Mouse (Mus musculus): ENCODE measurements around the gene Pi4kb. TPM values are rescaled to one million over a fixed set of nuclear protein-coding genes. Genes with fewer than 3 reads are reported as not detected.
"Not testable (repeated sequence)": the region's sequence is repeated elsewhere in the genome, so short reads cannot be mapped to it uniquely, and the experiment has no call there.

The Pi4kb gene
- polyA plus RNA-seq, 1 experiment from 2014 or later: 17.6 TPM

DNA sequence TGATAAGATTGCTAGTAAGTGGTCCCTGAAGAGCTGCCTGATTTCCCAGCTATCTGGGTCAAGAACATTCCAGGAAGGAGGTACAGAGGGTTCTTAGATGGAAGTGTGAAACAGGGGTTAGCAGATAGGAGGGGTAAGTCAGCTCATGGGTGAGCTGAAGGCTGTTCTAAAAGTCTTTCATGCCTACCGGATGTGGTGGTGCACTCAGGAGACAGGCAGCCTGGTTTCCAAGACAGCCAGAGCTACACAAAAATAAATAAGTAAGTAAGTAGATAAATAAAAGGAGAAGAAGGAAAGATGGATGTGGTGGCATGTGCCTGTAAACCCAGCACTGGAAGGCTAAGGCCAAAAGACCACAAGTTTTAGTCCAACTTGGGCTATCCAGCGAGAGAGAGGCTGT lies 44.2 kb downstream of the Pi4kb start:
- Histone ChIP-seq H3K9me3 (no peaks in the 10 kb centered on the region), H3K9ac (no peak overlapping the region), H3K4me3 (no peak overlapping the region), H3K4me1 (peaks cover 13% of the 10 kb centered on the region), H3K4me2 (no peak overlapping the region), H3K36me3 (peaks cover 4% of the 10 kb centered on the region; the same call in 1 of the 2 replicates), H3K27ac (replicated peaks) (no peak overlapping the region), H3K27me3 (replicated peaks) (no peaks in the 10 kb centered on the region)
- 61% methylated on average over 2 of the region's 2 CpGs for WGBS
- no peak for ATAC-seq (ENCODE audit: extremely low read depth, insufficient number of reproducible peaks, low FRiP score, low TSS enrichment)

DNA sequence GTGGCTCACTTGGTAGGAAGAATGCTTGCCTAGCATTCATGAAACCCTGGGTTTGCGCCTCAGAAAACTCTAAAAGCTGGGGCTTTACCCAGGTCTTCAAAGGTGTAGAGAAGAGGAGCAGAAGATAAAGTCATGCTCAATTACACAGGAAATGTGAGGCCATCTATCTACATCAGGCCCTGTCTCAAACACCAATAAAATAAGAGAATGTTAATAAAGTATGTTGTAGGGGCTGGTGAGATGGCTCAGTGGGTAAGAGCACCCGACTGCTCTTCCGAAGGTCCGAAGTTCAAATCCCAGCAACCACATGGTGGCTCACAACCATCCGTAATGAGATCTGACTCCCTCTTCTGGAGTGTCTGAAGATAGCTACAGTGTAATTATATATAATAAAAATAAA lies 46.4 kb downstream of the Pi4kb start:
- ATAC-seq (ENCODE audit: extremely low read depth, insufficient number of reproducible peaks, low FRiP score, low TSS enrichment); H3K27me3 ChIP-seq (replicated peaks); H3K4me2 ChIP-seq; H3K36me3 ChIP-seq; H3K9ac ChIP-seq; H3K27ac ChIP-seq (replicated peaks); H3K9me3 ChIP-seq; H3K4me3 ChIP-seq: not testable (repeated sequence)
- 86% methylated on average over 5 of the region's 5 CpGs for WGBS
- H3K4me1 ChIP-seq: peaks cover 27% of the 10 kb centered on the region

DNA sequence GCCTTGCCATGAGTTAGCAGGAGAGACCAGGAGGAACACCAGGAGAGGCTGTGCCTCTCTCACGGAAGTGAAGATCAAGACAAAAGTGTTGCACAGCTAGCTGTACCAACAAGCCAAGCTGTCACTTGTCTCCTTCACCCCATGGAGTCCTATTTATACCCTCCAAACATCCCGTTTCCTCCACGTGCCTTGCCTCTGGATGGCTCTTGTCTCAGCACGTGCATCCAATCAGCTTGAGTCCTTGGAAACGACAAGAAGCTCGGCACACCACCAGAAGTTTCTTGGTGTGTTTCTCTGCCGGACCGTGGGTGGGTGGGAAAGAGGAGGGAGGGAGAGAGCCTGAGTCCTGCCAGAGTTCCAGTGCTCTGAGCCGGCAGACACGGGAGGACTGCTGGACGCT lies 50.0 kb downstream of the Pi4kb start:
- peaks cover 7% of the 10 kb centered on the region; the same call in 1 of the 2 replicates for H3K36me3 ChIP-seq
- peak overlapping the region; percentile 84 for H3K27ac ChIP-seq (replicated peaks)
- no peaks in the 10 kb centered on the region for H3K9me3 ChIP-seq
- no peak for ATAC-seq (ENCODE audit: extremely low read depth, insufficient number of reproducible peaks, low FRiP score, low TSS enrichment)
- peak overlapping the region; percentile 40 for H3K4me3 ChIP-seq
- H3K9ac ChIP-seq: peak overlapping the region; percentile 70
- WGBS: 10% methylated on average over 11 of the region's 11 CpGs
- peak overlapping the region; percentile 71 for H3K4me2 ChIP-seq
- peaks cover 35% of the 10 kb centered on the region for H3K4me1 ChIP-seq
- no peaks in the 10 kb centered on the region for H3K27me3 ChIP-seq (replicated peaks)

DNA sequence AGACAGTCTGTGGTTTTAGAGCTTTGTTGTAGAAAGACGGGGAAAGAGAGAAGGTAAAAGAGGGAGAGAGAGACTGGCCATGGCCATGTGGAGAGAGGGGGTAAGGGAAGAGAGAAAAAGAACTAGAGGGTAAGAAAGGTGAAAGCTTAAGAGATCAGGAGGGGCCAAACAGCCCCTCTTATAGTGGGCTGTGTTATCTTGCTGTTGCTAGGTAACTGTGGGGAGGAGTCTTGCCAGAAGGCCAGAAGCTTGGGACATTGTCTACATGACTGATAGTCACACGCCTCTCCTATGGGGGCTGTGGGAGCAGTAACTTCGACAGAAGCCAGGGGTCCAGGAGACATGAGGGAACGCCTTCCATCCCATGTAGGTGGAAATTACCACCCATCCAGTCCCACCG lies 50.7 kb downstream of the Pi4kb start:
- peaks cover 10% of the 10 kb centered on the region for H3K36me3 ChIP-seq
- no peaks in the 10 kb centered on the region for H3K27me3 ChIP-seq (replicated peaks)
- no peak for ATAC-seq (ENCODE audit: extremely low read depth, insufficient number of reproducible peaks, low FRiP score, low TSS enrichment)
- no peaks in the 10 kb centered on the region for H3K9me3 ChIP-seq
- peak overlapping the region; percentile 40 for H3K4me3 ChIP-seq
- H3K4me1 ChIP-seq: peaks cover 35% of the 10 kb centered on the region
- peak overlapping the region; percentile 84 for H3K27ac ChIP-seq (replicated peaks)
- WGBS: 24% methylated on average over 5 of the region's 5 CpGs
- peak overlapping the region; percentile 71 for H3K4me2 ChIP-seq
- peak overlapping the region; percentile 70 for H3K9ac ChIP-seq

DNA sequence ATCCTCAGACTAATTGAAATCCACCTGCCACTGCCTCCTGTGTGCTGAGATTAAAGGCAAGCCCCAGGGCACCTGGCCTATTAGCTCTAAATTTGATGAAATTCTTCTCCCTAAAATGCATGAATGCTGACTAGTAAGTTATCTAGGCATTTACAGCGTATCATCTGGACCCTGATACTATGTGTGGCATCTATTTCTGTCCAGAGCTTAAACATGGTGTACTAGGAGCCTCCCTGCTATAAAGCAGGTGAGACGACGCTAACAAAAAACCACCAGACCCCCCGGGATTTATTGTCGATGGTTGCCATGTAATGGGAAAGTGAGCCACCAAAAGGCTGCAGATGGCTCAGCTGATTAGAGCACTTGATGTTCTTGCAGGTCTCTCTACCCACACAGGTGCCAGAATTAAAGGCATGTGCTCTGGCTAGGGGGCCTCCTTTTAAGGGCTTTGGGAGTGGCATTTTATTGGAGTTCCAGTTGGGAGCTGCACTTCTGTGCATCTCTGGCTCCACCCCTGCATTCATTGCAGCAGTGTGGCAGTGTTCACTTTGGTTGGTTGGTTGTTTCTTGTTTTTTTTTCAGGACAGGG lies 52.6 kb downstream of the Pi4kb start:
- H3K36me3 ChIP-seq: peaks cover 29% of the 10 kb centered on the region
- no peak for ATAC-seq (ENCODE audit: extremely low read depth, insufficient number of reproducible peaks, low FRiP score, low TSS enrichment)
- no peaks in the 10 kb centered on the region for H3K9me3 ChIP-seq
- H3K27me3 ChIP-seq (replicated peaks): no peaks in the 10 kb centered on the region
- no peak overlapping the region for H3K9ac ChIP-seq
- H3K27ac ChIP-seq (replicated peaks): no peak overlapping the region
- peaks cover 35% of the 10 kb centered on the region for H3K4me1 ChIP-seq
- H3K4me3 ChIP-seq: no peak overlapping the region
- no peak overlapping the region for H3K4me2 ChIP-seq
- WGBS: 58% methylated on average over 5 of the region's 5 CpGs

DNA sequence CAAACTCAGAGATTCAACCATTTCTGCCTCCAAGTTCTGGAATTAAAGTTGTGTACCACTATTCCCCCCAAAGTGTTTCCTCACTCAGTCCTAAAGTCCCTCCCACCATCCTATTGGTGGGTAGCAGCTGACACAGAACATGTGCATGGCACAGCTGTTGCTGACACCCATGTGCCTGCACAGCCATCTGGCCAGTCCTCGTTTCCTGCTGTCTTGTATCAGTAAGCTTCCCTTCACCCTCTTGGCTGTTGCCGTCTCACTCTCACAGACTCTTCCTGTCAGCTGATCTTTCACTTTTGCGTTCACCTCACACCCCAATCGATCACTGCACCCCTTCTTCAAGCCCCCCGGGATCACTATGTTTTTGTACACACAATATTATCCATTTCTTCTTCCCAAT lies 53.2 kb downstream of the Pi4kb start:
- Histone ChIP-seq H3K36me3 (peaks cover 35% of the 10 kb centered on the region), H3K9ac (peak overlapping the region; percentile 33; the same call in 1 of the 2 replicates), H3K27ac (replicated peaks) (0 out of 2 replicates have a peak overlapping the region, but pooled peaks have one; percentile 8), H3K4me2 (no peak overlapping the region), H3K27me3 (replicated peaks) (no peaks in the 10 kb centered on the region), H3K4me1 (peaks cover 35% of the 10 kb centered on the region), H3K9me3 (no peaks in the 10 kb centered on the region), H3K4me3 (no peak overlapping the region)
- ATAC-seq (ENCODE audit: extremely low read depth, insufficient number of reproducible peaks, low FRiP score, low TSS enrichment): no peak
- 43% methylated on average over 5 of the region's 5 CpGs for WGBS

DNA sequence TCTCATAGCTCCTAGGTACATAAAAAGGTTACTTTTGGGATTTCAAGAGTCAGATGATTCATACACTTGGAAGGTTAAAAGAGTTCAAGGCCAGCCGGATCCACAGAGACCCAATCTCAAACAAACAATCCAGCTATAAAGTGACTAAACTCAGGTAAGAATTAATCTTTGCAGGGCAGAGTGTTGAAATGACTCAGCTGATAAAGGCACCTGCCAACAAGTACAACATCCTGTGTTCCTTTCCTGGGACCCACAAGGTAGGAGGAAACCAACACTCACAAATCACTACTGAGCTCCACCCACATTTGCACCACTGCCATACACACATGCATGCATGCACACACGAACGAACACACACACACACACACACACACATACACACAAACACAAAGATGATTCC lies 54.1 kb downstream of the Pi4kb start:
- H3K36me3 ChIP-seq: peaks cover 44% of the 10 kb centered on the region
- H3K4me2 ChIP-seq: no peak overlapping the region
- ATAC-seq (ENCODE audit: extremely low read depth, insufficient number of reproducible peaks, low FRiP score, low TSS enrichment): no peak
- no peak overlapping the region for H3K9ac ChIP-seq
- H3K27ac ChIP-seq (replicated peaks): no peak overlapping the region
- H3K4me1 ChIP-seq: peaks cover 35% of the 10 kb centered on the region
- H3K4me3 ChIP-seq: no peak overlapping the region
- no peaks in the 10 kb centered on the region for H3K27me3 ChIP-seq (replicated peaks)
- no peaks in the 10 kb centered on the region for H3K9me3 ChIP-seq
- 84% methylated on average over 3 of the region's 3 CpGs for WGBS

DNA sequence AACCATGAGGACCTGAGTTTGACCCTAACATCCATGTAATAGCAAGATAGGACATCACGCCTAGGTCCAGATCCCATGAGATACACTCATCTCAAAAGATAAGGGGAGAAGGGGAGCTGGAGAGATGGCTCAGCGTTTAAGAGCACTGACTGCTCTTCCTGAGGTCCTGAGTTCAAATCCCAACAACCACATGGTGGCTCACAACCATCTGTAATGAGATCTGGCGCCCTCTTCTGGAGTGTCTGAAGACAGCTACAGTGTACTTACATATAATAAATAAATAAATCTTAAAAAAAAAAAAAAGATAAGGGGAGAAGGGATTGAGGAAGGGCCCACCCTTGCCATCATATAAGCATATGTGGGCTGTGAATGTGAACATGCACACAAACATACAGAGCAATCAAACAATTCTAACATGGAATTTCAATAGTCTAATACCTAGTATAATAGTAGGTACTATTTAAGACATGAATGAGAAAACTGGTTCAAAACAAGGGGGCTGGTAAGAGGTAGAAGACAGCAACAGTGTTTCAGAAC lies 54.8 kb downstream of the Pi4kb start:
- 60% methylated on average over 3 of the region's 3 CpGs for WGBS

DNA sequence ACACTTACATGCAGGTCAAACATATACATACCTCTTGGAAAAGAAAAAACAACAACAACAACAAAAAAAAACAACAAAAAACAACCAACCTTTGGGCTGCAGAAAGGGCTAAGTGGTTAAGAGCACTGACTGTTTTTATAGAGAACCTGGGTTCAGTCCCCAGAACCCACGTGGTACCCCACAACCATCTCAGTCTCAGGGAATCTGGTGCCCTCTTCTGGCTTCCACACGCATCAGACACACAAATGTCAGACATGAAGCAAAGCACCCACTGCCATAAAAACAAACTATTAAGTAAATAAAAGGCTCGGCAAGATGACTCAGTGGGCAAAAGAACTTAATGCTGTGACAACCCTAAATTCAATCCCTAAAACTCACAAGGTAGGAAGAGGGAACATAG lies 55.4 kb downstream of the Pi4kb start:
- no peak overlapping the region for H3K9ac ChIP-seq
- peaks cover 25% of the 10 kb centered on the region for H3K4me1 ChIP-seq
- H3K27ac ChIP-seq (replicated peaks): no peak overlapping the region
- H3K4me3 ChIP-seq: no peak overlapping the region
- no peak for ATAC-seq (ENCODE audit: extremely low read depth, insufficient number of reproducible peaks, low FRiP score, low TSS enrichment)
- peaks cover 57% of the 10 kb centered on the region for H3K36me3 ChIP-seq
- no peaks in the 10 kb centered on the region for H3K9me3 ChIP-seq
- 64% methylated on average over 3 of the region's 3 CpGs for WGBS
- H3K4me2 ChIP-seq: no peak overlapping the region
- H3K27me3 ChIP-seq (replicated peaks): no peaks in the 10 kb centered on the region

More for the DNA sequence above, 54.8 kb downstream of the Pi4kb start:
- H3K9ac ChIP-seq; H3K4me2 ChIP-seq; ATAC-seq (ENCODE audit: extremely low read depth, insufficient number of reproducible peaks, low FRiP score, low TSS enrichment); H3K27ac ChIP-seq (replicated peaks); H3K27me3 ChIP-seq (replicated peaks); H3K4me3 ChIP-seq; H3K9me3 ChIP-seq: not testable (repeated sequence)
- Histone ChIP-seq H3K4me1 (peaks cover 31% of the 10 kb centered on the region), H3K36me3 (peaks cover 51% of the 10 kb centered on the region)

DNA sequence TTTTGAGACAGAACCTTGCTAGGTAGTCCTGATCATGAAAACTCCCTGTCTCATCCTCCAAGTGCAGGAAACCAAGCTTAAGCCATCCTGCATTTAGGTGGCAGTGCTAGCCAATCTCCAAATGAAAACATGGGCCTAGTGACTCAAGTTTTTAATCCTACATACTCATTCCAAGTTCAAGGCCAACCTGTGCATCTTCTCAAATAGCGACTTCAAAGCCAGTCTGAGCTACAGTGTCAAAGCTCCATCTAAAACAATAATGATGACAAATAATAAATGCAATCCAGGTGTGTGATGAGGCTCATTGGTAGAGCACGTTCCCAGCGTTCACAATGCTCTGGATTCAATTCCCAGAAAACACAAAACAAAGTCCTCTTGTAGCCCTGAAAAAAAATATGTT lies 67.1 kb downstream of the Pi4kb start:
- H3K4me1 ChIP-seq: peaks cover 13% of the 10 kb centered on the region
- peak overlapping the region; percentile 62; the same call in 1 of the 2 replicates for H3K27ac ChIP-seq (replicated peaks)
- no peaks in the 10 kb centered on the region for H3K9me3 ChIP-seq
- peak overlapping the region; percentile 96 for H3K9ac ChIP-seq
- ATAC-seq (ENCODE audit: extremely low read depth, insufficient number of reproducible peaks, low FRiP score, low TSS enrichment): no peak
- no peaks in the 10 kb centered on the region for H3K27me3 ChIP-seq (replicated peaks)
- 16% methylated on average over 3 of the region's 3 CpGs for WGBS
- peaks cover 31% of the 10 kb centered on the region for H3K36me3 ChIP-seq
- peak overlapping the region; percentile 77 for H3K4me2 ChIP-seq
- peak overlapping the region; percentile 89 for H3K4me3 ChIP-seq

DNA sequence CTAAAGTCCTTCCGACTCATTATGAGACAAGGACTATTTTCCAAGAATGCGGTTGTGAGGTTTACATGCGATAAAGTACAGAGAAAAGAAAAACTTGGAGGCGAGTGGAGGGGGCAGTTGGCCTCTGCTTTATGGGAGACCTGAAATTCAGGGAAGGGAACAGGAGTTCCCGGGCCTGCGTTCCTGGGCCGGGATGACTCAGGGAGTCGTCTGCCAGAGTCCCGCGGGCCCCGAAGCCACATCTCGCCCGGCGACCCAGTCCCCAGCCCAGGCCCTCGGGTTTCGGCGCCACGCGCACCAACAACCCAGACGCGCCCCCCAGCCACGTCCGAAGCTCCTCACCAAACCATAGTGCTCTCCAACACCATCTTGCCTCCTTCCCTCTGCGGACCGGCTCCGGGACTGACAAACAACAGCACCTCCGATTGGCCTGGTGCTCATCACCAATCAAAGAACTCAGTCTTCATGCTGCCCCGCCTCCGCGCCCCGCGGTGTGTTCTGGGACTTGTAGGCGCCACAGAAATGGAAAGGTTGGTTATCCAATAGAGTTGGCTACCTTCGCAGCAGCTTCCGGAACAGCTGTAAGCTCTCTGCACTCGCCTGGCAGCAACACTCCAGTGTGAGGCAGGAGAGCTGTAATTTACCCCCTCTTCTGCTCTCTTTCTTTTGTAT lies 67.8 kb downstream of the Pi4kb start, which contains the start of gene Psmd4:
Gene Psmd4, minus strand, starts transcription at position 449 of the 672 bp plus-strand sequence.
- Histone ChIP-seq H3K4me3 (peak within 1 kb of the TSS; percentile 89), H3K4me2 (peak within 1 kb of the TSS; percentile 77), H3K27me3 (replicated peaks) (no peaks in the 10 kb centered on the region), H3K36me3 (peaks cover 25% of the 10 kb centered on the region), H3K27ac (replicated peaks) (peak within 1 kb of the TSS; percentile 74), H3K9me3 (no peaks in the 10 kb centered on the region), H3K4me1 (peaks cover 13% of the 10 kb centered on the region), H3K9ac (peak within 1 kb of the TSS; percentile 96)
- peak; percentile 97 for ATAC-seq (ENCODE audit: extremely low read depth, insufficient number of reproducible peaks, low FRiP score, low TSS enrichment)
- under 1% methylated on average over 36 of the region's 36 CpGs for WGBS

All from heart, embryonic 13.5 days (tissue).